Mouse (Mus musculus): ENCODE results near the gene Bad.

GRCm38 (mm10) chr19:6925307-6925573, 16.4 kb upstream of the Bad start, which contains the start of gene Catsperz:
- TF ChIP-seq POLR2A (IDR thresholded peaks at IDR 0.05; ENCODE audit: insufficient read depth, low read depth, low read length) (no peak), CTCF (IDR thresholded peaks at IDR 0.05) (no peak), EP300 (IDR thresholded peaks at IDR 0.05; ENCODE audit: insufficient read depth, low read depth, low read length) (no peak)
